Mouse (Mus musculus) spleen, postnatal 4 days (tissue): ENCODE data around the gene Dock11.
A peak's percentile ranks its signal among the peaks of the same experiment; 100 is the strongest.

Experiments
- DNase-seq, 2 experiments: peaks; one replicate each; pipeline ENCODE4 v3.0.0; 2022; ENCODE audit warnings: low spot score in 2 of 2

The Dock11 gene

GRCm38 (mm10) chrX:36101318-36101717 is 212.7 kb downstream of the Dock11 start:
- no peak for DNase-seq

GRCm38 (mm10) chrX:36108601-36109000 is 220.0 kb downstream of the Dock11 start:
- no peak for DNase-seq

- DNase-seq, result peak in 1 of 2 experiments; percentile 57
Measured at GRCm38 (mm10) chrX:36111622-36112421, 223.2 kb downstream of the Dock11 start, which contains the start of gene Il13ra1. Gene Il13ra1, plus strand, starts transcription at chrX:36112110.

GRCm38 (mm10) chrX:36112422-36112750 is 223.8 kb downstream of the Dock11 start:
- peak in 1 of 2 experiments; percentile 57 for DNase-seq

GRCm38 (mm10) chrX:36115171-36115570 is 226.5 kb downstream of the Dock11 start:
- DNase-seq, result no peak
